Mouse (Mus musculus): ENCODE results near the gene Etv4. TPM values are rescaled to one million over a fixed set of nuclear protein-coding genes. Genes with fewer than 3 reads are reported as not detected.
A peak's percentile ranks its signal among the peaks of the same experiment; 100 is the strongest.

Etv4 gene
- 78.8 and 84.0 TPM in 2 replicates for total RNA-seq (2012; rRNA removed)

DNA sequence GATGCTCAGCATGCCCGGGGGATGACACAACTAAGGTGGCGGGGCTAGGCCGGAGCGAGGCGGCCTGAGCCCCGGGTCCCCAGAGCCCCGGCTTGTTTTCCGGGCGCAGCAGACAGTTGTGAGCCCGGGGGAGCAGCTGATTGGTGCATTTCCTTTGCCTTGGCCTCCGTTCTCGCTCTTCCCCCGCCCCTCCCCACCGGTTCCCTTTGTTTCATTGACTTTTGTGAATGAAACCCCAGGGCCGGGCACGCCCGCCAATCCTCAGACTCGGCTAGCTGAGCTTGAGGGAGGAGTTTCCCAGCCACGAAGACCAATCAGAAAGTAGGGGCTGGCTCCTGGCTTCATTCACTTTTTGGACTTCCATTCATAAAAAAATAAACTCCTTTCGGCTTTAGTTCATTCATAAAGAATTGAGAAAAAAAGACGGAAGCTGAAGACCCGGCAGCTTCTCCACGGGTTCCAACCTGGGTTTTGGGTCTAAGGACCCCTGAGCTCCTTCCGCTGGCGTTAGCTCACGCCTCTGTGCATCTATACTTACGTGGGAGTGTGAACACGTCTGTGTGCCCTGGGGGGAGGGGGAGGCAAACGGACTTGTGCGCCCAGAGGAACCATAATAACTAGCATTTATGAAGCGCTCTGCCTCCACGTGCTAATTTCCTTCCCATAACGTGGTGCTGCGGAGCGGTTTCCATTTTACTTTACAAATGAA is at the start of gene Etv4:
Etv4 (minus strand) TSS at position 229 of the 709 bp plus-strand sequence.
- in situ Hi-C loops (cut with MboI; ENCODE audit: low sequenced_read_pairs in 2 of 2, unreplicated experiment in 2 of 2), result no loop called here
- TF ChIP-seq CHD2 (IDR thresholded peaks at IDR 0.05; ENCODE audit: low read depth, low read length), result no peak
- TF ChIP-seq ZC3H11A (IDR thresholded peaks at IDR 0.05; ENCODE audit: borderline replicate concordance, low read depth, low read length), result no peak
- TF ChIP-seq MAFK (IDR thresholded peaks at IDR 0.05; ENCODE audit: insufficient read depth, low read depth, low read length), result no peak
- no peak for TF ChIP-seq HCFC1 (IDR thresholded peaks at IDR 0.05; ENCODE audit: borderline replicate concordance, insufficient read depth, low read length)
- TF ChIP-seq ZNF384 (IDR thresholded peaks at IDR 0.05; ENCODE audit: low read depth, low read length), result no peak
- Histone ChIP-seq H3K9ac (ENCODE audit: insufficient read depth, low read depth, low read length, poor library complexity, severe bottlenecking) (peak within 1 kb of the TSS; percentile 79), H3K4me3 (ENCODE audit: insufficient read depth in 1 of 2, low read depth in 1 of 2, low read length in 2 of 2, poor library complexity in 1 of 2, severe bottlenecking in 1 of 2) (peak within 1 kb of the TSS; percentile 89 to 95), H3K9me3 (ENCODE audit: control insufficient read depth, insufficient read depth, low read depth, low read length) (no peaks in the 10 kb centered on the region), H3K36me3 (ENCODE audit: control insufficient read depth, insufficient read depth, low read length, poor library complexity, severe bottlenecking) (no peaks in the 10 kb centered on the region), H3K27ac (ENCODE audit: insufficient read depth, low read depth, low read length, poor library complexity, severe bottlenecking) (peak within 1 kb of the TSS; percentile 86), H3K4me1 (ENCODE audit: control insufficient read depth in 2 of 2, insufficient read depth in 2 of 2, low read length in 2 of 2, poor library complexity in 1 of 2) (peaks cover 8 to 37% of the 10 kb centered on the region in 2 experiments)
- peak; percentile 98 for DNase-seq (ENCODE audit: low read depth, low spot score)

DNA sequence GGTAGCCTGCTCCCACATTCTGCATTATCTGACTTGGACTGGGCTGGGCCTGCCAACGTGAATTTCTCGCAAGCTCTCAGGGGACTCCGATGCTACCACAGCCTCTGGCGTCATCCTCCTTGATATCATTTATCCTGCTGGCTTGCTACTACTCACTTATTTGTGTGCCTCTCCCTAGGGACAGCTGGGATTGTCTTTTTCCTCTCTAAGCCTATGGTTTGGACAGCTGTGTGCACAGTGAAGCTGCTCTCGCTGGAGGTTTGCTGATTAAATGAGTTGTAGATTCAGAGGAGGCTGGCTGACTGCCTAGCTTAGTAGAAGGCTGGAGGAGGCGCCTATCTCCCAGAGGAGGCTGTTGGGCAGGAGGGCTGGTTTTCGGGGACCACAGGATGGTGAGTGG is 46.8 kb upstream of the Etv4 start:
- H3K27ac ChIP-seq (ENCODE audit: insufficient read depth, low read depth, low read length, poor library complexity, severe bottlenecking), result no peak overlapping the region
- H3K36me3 ChIP-seq (ENCODE audit: control insufficient read depth, insufficient read depth, low read length, poor library complexity, severe bottlenecking), result no peaks in the 10 kb centered on the region
- H3K4me1 ChIP-seq (ENCODE audit: control insufficient read depth in 2 of 2, insufficient read depth in 2 of 2, low read length in 2 of 2, poor library complexity in 1 of 2), result no peaks in the 10 kb centered on the region; a peak in 1 of 4 replicates
- H3K9me3 ChIP-seq (ENCODE audit: control insufficient read depth, insufficient read depth, low read depth, low read length), result no peaks in the 10 kb centered on the region
- DNase-seq (ENCODE audit: low read depth, low spot score), result no peak
- H3K9ac ChIP-seq (ENCODE audit: insufficient read depth, low read depth, low read length, poor library complexity, severe bottlenecking), result no peak overlapping the region
- in situ Hi-C loops (cut with MboI; ENCODE audit: low sequenced_read_pairs in 2 of 2, unreplicated experiment in 2 of 2), result no loop called here
- no peak for TF ChIP-seq HCFC1 (IDR thresholded peaks at IDR 0.05; ENCODE audit: borderline replicate concordance, insufficient read depth, low read length)
- TF ChIP-seq CHD2 (IDR thresholded peaks at IDR 0.05; ENCODE audit: low read depth, low read length), result no peak
- no peak for TF ChIP-seq ZC3H11A (IDR thresholded peaks at IDR 0.05; ENCODE audit: borderline replicate concordance, low read depth, low read length)
- TF ChIP-seq ZNF384 (IDR thresholded peaks at IDR 0.05; ENCODE audit: low read depth, low read length), result no peak
- no peak for TF ChIP-seq MAFK (IDR thresholded peaks at IDR 0.05; ENCODE audit: insufficient read depth, low read depth, low read length)
- no peak overlapping the region for H3K4me3 ChIP-seq (ENCODE audit: insufficient read depth in 1 of 2, low read depth in 1 of 2, low read length in 2 of 2, poor library complexity in 1 of 2, severe bottlenecking in 1 of 2)

DNA sequence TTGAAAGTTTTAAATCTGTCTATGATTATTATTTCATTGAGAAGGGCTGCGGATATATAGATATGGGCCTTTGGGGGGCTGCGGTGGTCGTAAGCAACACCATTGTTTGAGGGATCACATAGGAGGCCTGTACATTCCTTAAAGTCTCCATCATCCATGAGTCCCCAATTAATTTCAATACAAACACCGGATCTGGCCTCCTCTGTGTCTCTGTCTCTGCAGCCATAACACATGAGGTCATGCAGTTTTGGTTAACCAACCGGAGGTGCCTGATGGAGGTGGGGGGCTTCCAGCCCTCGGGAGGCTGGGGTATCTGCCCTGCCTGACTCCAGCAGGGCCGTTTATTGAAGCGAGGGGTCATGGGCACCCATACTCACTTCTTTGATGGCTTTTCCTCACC is 45.4 kb upstream of the Etv4 start:
- H3K9ac ChIP-seq (ENCODE audit: insufficient read depth, low read depth, low read length, poor library complexity, severe bottlenecking), result no peak overlapping the region
- no peaks in the 10 kb centered on the region; a peak in 1 of 4 replicates for H3K4me1 ChIP-seq (ENCODE audit: control insufficient read depth in 2 of 2, insufficient read depth in 2 of 2, low read length in 2 of 2, poor library complexity in 1 of 2)
- H3K27ac ChIP-seq (ENCODE audit: insufficient read depth, low read depth, low read length, poor library complexity, severe bottlenecking), result no peak overlapping the region
- no peak overlapping the region for H3K4me3 ChIP-seq (ENCODE audit: insufficient read depth in 1 of 2, low read depth in 1 of 2, low read length in 2 of 2, poor library complexity in 1 of 2, severe bottlenecking in 1 of 2)
- DNase-seq (ENCODE audit: low read depth, low spot score), result no peak
- no peaks in the 10 kb centered on the region for H3K36me3 ChIP-seq (ENCODE audit: control insufficient read depth, insufficient read depth, low read length, poor library complexity, severe bottlenecking)
- in situ Hi-C loops (cut with MboI; ENCODE audit: low sequenced_read_pairs in 2 of 2, unreplicated experiment in 2 of 2), result no loop called here
- H3K9me3 ChIP-seq (ENCODE audit: control insufficient read depth, insufficient read depth, low read depth, low read length), result no peaks in the 10 kb centered on the region
- TF ChIP-seq ZNF384 (IDR thresholded peaks at IDR 0.05; ENCODE audit: low read depth, low read length), result no peak
- no peak for TF ChIP-seq ZC3H11A (IDR thresholded peaks at IDR 0.05; ENCODE audit: borderline replicate concordance, low read depth, low read length)
- no peak for TF ChIP-seq MAFK (IDR thresholded peaks at IDR 0.05; ENCODE audit: insufficient read depth, low read depth, low read length)
- TF ChIP-seq CHD2 (IDR thresholded peaks at IDR 0.05; ENCODE audit: low read depth, low read length), result no peak
- no peak for TF ChIP-seq HCFC1 (IDR thresholded peaks at IDR 0.05; ENCODE audit: borderline replicate concordance, insufficient read depth, low read length)

DNA sequence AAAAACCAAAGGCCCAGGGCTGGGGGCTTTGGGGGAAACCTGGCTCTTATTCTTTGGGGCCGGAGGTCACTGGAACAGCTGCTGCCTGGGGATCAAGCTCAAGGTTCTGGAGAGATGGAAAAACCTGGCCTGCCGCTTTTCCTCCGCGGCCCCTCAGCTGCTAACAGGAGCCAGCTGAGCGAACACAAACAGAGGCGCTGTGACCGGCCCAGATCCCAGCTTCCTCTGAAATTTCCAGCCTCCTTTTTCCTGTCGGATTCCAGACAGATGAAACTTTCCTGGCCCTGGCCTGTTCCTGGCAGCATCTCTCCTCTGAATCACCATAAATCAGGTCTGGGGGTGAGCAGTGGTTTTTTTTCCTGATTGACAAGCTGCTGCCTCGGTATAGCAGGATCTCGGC is 44.9 kb upstream of the Etv4 start:
- Histone ChIP-seq H3K27ac (ENCODE audit: insufficient read depth, low read depth, low read length, poor library complexity, severe bottlenecking) (no peak overlapping the region), H3K4me3 (ENCODE audit: insufficient read depth in 1 of 2, low read depth in 1 of 2, low read length in 2 of 2, poor library complexity in 1 of 2, severe bottlenecking in 1 of 2) (no peak overlapping the region), H3K36me3 (ENCODE audit: control insufficient read depth, insufficient read depth, low read length, poor library complexity, severe bottlenecking) (no peaks in the 10 kb centered on the region), H3K9me3 (ENCODE audit: control insufficient read depth, insufficient read depth, low read depth, low read length) (no peaks in the 10 kb centered on the region), H3K9ac (ENCODE audit: insufficient read depth, low read depth, low read length, poor library complexity, severe bottlenecking) (no peak overlapping the region), H3K4me1 (ENCODE audit: control insufficient read depth in 2 of 2, insufficient read depth in 2 of 2, low read length in 2 of 2, poor library complexity in 1 of 2) (no peaks in the 10 kb centered on the region; a peak in 1 of 4 replicates)
- in situ Hi-C loops (cut with MboI; ENCODE audit: low sequenced_read_pairs in 2 of 2, unreplicated experiment in 2 of 2), result no loop called here
- DNase-seq (ENCODE audit: low read depth, low spot score), result no peak
- no peak for TF ChIP-seq CHD2 (IDR thresholded peaks at IDR 0.05; ENCODE audit: low read depth, low read length)
- TF ChIP-seq HCFC1 (IDR thresholded peaks at IDR 0.05; ENCODE audit: borderline replicate concordance, insufficient read depth, low read length), result no peak
- no peak for TF ChIP-seq MAFK (IDR thresholded peaks at IDR 0.05; ENCODE audit: insufficient read depth, low read depth, low read length)
- TF ChIP-seq ZNF384 (IDR thresholded peaks at IDR 0.05; ENCODE audit: low read depth, low read length), result no peak
- TF ChIP-seq ZC3H11A (IDR thresholded peaks at IDR 0.05; ENCODE audit: borderline replicate concordance, low read depth, low read length), result no peak
